Mouse (Mus musculus): Measurements from ENCODE around the gene Nemp1. TPM values are rescaled to one million over a fixed set of nuclear protein-coding genes. Genes with fewer than 3 reads are reported as not detected.

Nemp1 gene
- polyA plus RNA-seq, 1 experiment from 2014 or later: 11.2 TPM

DNA sequence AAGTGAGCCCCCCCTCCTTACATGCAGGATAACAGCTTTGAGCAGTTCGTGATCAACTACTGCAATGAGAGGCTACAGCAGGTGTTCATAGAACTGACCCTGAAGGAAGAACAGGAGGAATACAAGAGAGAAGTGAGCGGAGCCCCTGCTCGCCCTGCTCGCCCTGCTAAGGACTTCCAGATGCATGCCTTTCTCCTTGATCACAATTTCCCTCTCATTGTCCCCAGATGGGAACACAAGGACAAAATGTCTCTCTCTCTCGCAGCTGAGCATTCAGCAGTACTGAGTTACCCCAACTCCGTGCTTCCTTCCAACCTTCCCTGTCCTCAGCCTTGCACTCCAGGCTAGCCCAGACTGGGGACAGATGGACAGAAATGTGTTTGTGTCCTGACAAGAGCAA is 46.0 kb downstream of the Nemp1 start:
- no peaks in the 10 kb centered on the region for H3K36me3 ChIP-seq (ENCODE audit: control insufficient read depth, insufficient read depth, low read length)
- ATAC-seq (replicated peaks; ENCODE audit: low FRiP score): no peak
- no peaks in the 10 kb centered on the region for H3K4me1 ChIP-seq (replicated peaks; ENCODE audit: control insufficient read depth, insufficient read depth, low read length)
- no peak overlapping the region for H3K4me3 ChIP-seq (ENCODE audit: low read depth, low read length)
- no peaks in the 10 kb centered on the region for H3K9me3 ChIP-seq (ENCODE audit: control insufficient read depth, low read length)
- H3K27me3 ChIP-seq (replicated peaks; ENCODE audit: control insufficient read depth, insufficient read depth, low read length): no peaks in the 10 kb centered on the region
- H3K4me2 ChIP-seq: no peak overlapping the region
- no peak for DNase-seq (ENCODE audit: low spot score)
- 69% methylated on average over 6 of the region's 6 CpGs for WGBS
- H3K27ac ChIP-seq (ENCODE audit: low read depth, low read length): no peak overlapping the region
- no peak overlapping the region for H3K9ac ChIP-seq (ENCODE audit: low read depth, low read length)

GRCm38 (mm10) chr10:127721671-127722418 is 55.1 kb downstream of the Nemp1 start:
- WGBS: 14% methylated on average over 20 of the region's 20 CpGs
- ATAC-seq (replicated peaks; ENCODE audit: low FRiP score) (no peak), DNase-seq (ENCODE audit: low spot score) (no peak)
- Histone ChIP-seq H3K9me3 (ENCODE audit: control insufficient read depth, low read length) (no peaks in the 10 kb centered on the region), H3K27me3 (replicated peaks; ENCODE audit: control insufficient read depth, insufficient read depth, low read length) (peaks cover 36% of the 10 kb centered on the region), H3K27ac (ENCODE audit: low read depth, low read length) (no peak overlapping the region), H3K36me3 (ENCODE audit: control insufficient read depth, insufficient read depth, low read length) (no peaks in the 10 kb centered on the region), H3K9ac (ENCODE audit: low read depth, low read length) (no peak overlapping the region), H3K4me3 (ENCODE audit: low read depth, low read length) (no peak overlapping the region; the same call in 1 of the 2 replicates), H3K4me1 (replicated peaks; ENCODE audit: control insufficient read depth, insufficient read depth, low read length) (peaks cover 2% of the 10 kb centered on the region; the same call in 1 of the 2 replicates), H3K4me2 (peak overlapping the region; percentile 30)

DNA sequence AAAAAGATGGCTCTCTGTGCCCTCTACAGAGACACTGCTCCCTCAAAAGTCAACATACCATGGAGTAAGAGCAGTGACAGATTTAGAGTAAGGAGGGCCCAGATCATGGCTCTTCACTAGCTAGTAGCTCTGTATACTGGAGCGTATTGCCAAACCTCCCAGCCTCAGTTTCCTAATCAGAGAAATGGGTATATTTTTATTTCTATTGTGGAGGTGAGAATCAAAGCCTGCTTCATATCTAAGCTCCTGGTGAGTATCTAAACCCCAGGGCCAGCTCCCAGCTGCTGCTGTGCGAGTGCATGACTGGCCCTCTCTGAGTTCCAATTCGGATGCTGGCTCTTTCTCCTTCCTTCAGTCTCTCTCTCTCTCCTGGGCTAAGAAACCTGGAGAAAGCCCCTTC is 57.5 kb downstream of the Nemp1 start, which contains the start of gene Tac2:
TSS of gene Tac2 (plus strand) at position 301 of the 400 bp plus-strand sequence.
- Histone ChIP-seq H3K4me2 (no peak within 1 kb of the TSS), H3K9me3 (ENCODE audit: control insufficient read depth, low read length) (no peaks in the 10 kb centered on the region), H3K27ac (ENCODE audit: low read depth, low read length) (no peak within 1 kb of the TSS), H3K4me3 (ENCODE audit: low read depth, low read length) (no peak within 1 kb of the TSS), H3K4me1 (replicated peaks; ENCODE audit: control insufficient read depth, insufficient read depth, low read length) (peaks cover 11% of the 10 kb centered on the region), H3K9ac (ENCODE audit: low read depth, low read length) (no peak within 1 kb of the TSS), H3K36me3 (ENCODE audit: control insufficient read depth, insufficient read depth, low read length) (no peaks in the 10 kb centered on the region), H3K27me3 (replicated peaks; ENCODE audit: control insufficient read depth, insufficient read depth, low read length) (peaks cover 40% of the 10 kb centered on the region)
- 70% methylated on average over 3 of the region's 3 CpGs for WGBS
- DNase-seq (ENCODE audit: low spot score) (no peak), ATAC-seq (replicated peaks; ENCODE audit: low FRiP score) (no peak)

DNA sequence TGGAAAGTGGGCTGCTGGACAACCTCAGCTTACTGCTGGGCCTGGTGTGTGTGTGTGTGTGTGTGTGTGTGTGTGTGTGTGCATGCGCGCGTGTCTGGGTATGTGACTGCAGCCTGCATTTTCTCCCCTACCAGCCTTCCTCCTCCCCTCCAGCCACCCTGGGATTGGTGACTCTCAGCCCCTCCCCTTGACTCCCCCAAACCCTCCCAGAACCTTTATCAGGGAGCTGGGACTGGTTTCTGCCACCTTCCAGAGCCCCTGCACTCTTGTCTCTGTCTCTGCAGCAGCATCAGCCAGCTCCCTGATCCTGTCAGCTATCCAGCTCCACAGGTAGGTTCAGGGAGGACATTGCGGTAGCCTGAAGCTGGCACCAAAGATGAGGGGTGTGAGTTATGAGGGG is 58.4 kb downstream of the Nemp1 start:
- peak; percentile 68 for ATAC-seq (replicated peaks; ENCODE audit: low FRiP score)
- no peak overlapping the region for H3K4me2 ChIP-seq
- H3K27me3 ChIP-seq (replicated peaks; ENCODE audit: control insufficient read depth, insufficient read depth, low read length): peaks cover 35% of the 10 kb centered on the region

GRCm38 (mm10) chr10:127728437-127728836 is 61.7 kb downstream of the Nemp1 start:
- peaks cover 32% of the 10 kb centered on the region for H3K4me1 ChIP-seq (replicated peaks; ENCODE audit: control insufficient read depth, insufficient read depth, low read length)

More for the DNA sequence above, 58.4 kb downstream of the Nemp1 start:
- H3K27ac ChIP-seq (ENCODE audit: low read depth, low read length): no peak overlapping the region
- peaks cover 21% of the 10 kb centered on the region for H3K4me1 ChIP-seq (replicated peaks; ENCODE audit: control insufficient read depth, insufficient read depth, low read length)
- H3K9me3 ChIP-seq (ENCODE audit: control insufficient read depth, low read length): no peaks in the 10 kb centered on the region
- 66% methylated on average over 4 of the region's 4 CpGs for WGBS
- H3K36me3 ChIP-seq (ENCODE audit: control insufficient read depth, insufficient read depth, low read length): no peaks in the 10 kb centered on the region
- no peak overlapping the region for H3K4me3 ChIP-seq (ENCODE audit: low read depth, low read length)
- H3K9ac ChIP-seq (ENCODE audit: low read depth, low read length): no peak overlapping the region
- no peak for DNase-seq (ENCODE audit: low spot score)

DNA sequence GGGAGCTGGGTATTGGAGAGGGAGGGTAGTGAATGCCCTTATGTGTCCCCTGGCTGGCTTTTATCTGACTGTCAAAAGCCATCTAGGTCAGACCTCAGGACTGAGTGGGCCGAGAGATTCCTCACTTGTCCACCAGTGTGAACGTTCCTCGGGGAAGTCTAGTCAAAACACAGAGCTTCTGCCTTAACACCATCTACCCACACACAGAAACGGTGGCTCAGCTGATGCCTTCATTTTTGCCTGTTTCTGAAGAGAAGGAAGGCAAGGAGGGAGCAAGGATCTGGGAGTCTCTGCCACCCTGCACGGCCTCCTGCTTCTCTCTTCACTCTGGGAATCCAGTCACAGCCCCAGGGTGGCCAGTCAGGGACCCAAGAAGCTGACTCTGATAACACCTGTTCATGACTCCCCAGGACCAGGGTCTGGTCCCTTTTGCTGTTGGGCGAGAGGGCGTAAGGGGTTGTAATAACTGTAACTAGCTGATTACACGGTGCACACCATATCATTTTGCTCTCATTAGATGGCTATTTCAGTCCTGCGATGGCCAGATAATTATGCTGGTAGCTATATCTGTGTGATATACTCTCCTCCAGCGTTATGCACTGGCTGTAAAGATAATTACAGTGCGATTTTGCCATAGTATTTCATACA is 63.7 kb downstream of the Nemp1 start:
- WGBS: 52% methylated on average over 11 of the region's 11 CpGs
- peaks cover 42% of the 10 kb centered on the region for H3K4me1 ChIP-seq (replicated peaks; ENCODE audit: control insufficient read depth, insufficient read depth, low read length)
- DNase-seq (ENCODE audit: low spot score) (no peak), ATAC-seq (replicated peaks; ENCODE audit: low FRiP score) (peak; percentile 94)
- peak overlapping the region; percentile 26 for H3K4me2 ChIP-seq
- H3K9ac ChIP-seq (ENCODE audit: low read depth, low read length): no peak overlapping the region
- peak overlapping the region; percentile 67 for H3K27ac ChIP-seq (ENCODE audit: low read depth, low read length)
- peaks cover 8% of the 10 kb centered on the region; the same call in 1 of the 2 replicates for H3K27me3 ChIP-seq (replicated peaks; ENCODE audit: control insufficient read depth, insufficient read depth, low read length)
- H3K36me3 ChIP-seq (ENCODE audit: control insufficient read depth, insufficient read depth, low read length): no peaks in the 10 kb centered on the region
- H3K9me3 ChIP-seq (ENCODE audit: control insufficient read depth, low read length): no peaks in the 10 kb centered on the region
- H3K4me3 ChIP-seq (ENCODE audit: low read depth, low read length): no peak overlapping the region

More at GRCm38 (mm10) chr10:127728437-127728836, 61.7 kb downstream of the Nemp1 start:
- peaks cover 8% of the 10 kb centered on the region; the same call in 1 of the 2 replicates for H3K27me3 ChIP-seq (replicated peaks; ENCODE audit: control insufficient read depth, insufficient read depth, low read length)
- no peak overlapping the region for H3K4me3 ChIP-seq (ENCODE audit: low read depth, low read length)
- peak overlapping the region; percentile 0; the same call in 1 of the 2 replicates for H3K9ac ChIP-seq (ENCODE audit: low read depth, low read length)
- H3K9me3 ChIP-seq (ENCODE audit: control insufficient read depth, low read length): no peaks in the 10 kb centered on the region
- no peaks in the 10 kb centered on the region for H3K36me3 ChIP-seq (ENCODE audit: control insufficient read depth, insufficient read depth, low read length)
- H3K4me2 ChIP-seq: no peak overlapping the region
- DNase-seq (ENCODE audit: low spot score): no peak
- no peak overlapping the region for H3K27ac ChIP-seq (ENCODE audit: low read depth, low read length)
- ATAC-seq (replicated peaks; ENCODE audit: low FRiP score): no peak
- WGBS: 77% methylated on average over 8 of the region's 8 CpGs

DNA sequence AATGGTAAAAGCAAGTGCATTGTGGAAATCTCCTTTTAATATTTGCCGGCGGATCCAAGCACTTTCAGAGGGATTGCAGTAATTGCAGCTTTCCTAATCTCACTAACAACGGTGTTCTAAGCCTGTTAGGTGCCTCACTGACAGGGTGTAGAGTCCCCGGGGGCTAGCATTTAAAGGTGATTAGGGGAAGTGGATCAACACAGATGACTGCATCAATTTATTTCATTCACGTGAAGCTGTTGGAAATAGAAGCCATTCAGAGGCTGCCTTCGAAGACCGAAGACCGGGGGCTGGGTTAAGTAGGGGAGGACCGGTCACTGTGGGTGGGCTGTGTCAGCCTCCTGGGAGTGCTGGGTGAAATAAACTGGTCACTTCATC is 64.2 kb downstream of the Nemp1 start:
- ATAC-seq (replicated peaks; ENCODE audit: low FRiP score): no peak
- Histone ChIP-seq H3K9ac (ENCODE audit: low read depth, low read length) (no peak overlapping the region), H3K27me3 (replicated peaks; ENCODE audit: control insufficient read depth, insufficient read depth, low read length) (0 out of 2 replicates have a peak, but pooled peaks cover 5% of the 10 kb centered on the region), H3K4me1 (replicated peaks; ENCODE audit: control insufficient read depth, insufficient read depth, low read length) (peaks cover 40% of the 10 kb centered on the region), H3K4me2 (peak overlapping the region; percentile 26), H3K27ac (ENCODE audit: low read depth, low read length) (peak overlapping the region; percentile 67), H3K36me3 (ENCODE audit: control insufficient read depth, insufficient read depth, low read length) (no peaks in the 10 kb centered on the region), H3K9me3 (ENCODE audit: control insufficient read depth, low read length) (no peaks in the 10 kb centered on the region), H3K4me3 (ENCODE audit: low read depth, low read length) (no peak overlapping the region)
- no peak for DNase-seq (ENCODE audit: low spot score)
- WGBS: 56% methylated on average over 9 of the region's 9 CpGs

DNA sequence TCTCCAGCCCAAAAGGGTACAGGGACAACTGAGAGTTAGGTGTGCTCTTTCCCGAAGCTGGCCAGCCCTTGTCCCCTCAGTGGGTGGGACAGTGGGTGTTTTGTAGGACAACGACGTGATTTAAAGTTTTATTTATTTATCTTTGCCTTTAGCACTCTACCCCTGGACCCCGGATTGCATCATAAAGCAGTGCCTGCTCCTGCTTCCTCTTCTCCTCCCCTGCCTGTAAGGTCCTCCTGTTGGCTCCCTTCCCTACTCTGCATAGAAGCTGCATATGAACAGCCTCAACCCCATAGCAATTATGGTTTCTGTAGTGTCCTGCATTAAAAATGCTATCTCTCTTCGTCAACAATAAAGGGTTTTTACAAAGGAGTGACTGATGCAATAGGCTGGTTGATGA is 64.7 kb downstream of the Nemp1 start:
- 35% methylated on average over 5 of the region's 5 CpGs for WGBS
- peaks cover 45% of the 10 kb centered on the region for H3K4me1 ChIP-seq (replicated peaks; ENCODE audit: control insufficient read depth, insufficient read depth, low read length)
- H3K4me3 ChIP-seq (ENCODE audit: low read depth, low read length): no peak overlapping the region
- no peak overlapping the region for H3K9ac ChIP-seq (ENCODE audit: low read depth, low read length)
- H3K9me3 ChIP-seq (ENCODE audit: control insufficient read depth, low read length): no peaks in the 10 kb centered on the region
- ATAC-seq (replicated peaks; ENCODE audit: low FRiP score): no peak
- peak overlapping the region; percentile 67 for H3K27ac ChIP-seq (ENCODE audit: low read depth, low read length)
- no peak for DNase-seq (ENCODE audit: low spot score)
- H3K36me3 ChIP-seq (ENCODE audit: control insufficient read depth, insufficient read depth, low read length): no peaks in the 10 kb centered on the region
- peak overlapping the region; percentile 26 for H3K4me2 ChIP-seq
- 0 out of 2 replicates have a peak, but pooled peaks cover 5% of the 10 kb centered on the region for H3K27me3 ChIP-seq (replicated peaks; ENCODE audit: control insufficient read depth, insufficient read depth, low read length)
